8 mouse cellular contexts compared by ENCODE assay signal in genomic region chr1:79439609-79440308, GRCm38 (mm10). TPM values are rescaled to one million over a fixed set of nuclear protein-coding genes. Genes with fewer than 3 reads are reported as not detected.
DNase-seq lines count a peak whose midpoint lies in the region; ATAC-seq and TF ChIP-seq lines count a peak whose summit lies in the region.

Scg2 (minus strand) TSS chr1:79440120.

- no peaks in the 10 kb centered on the region for H3K9me3 ChIP-seq in CH12.LX (replicated peaks; ENCODE audit: low read length)
- no peaks in the 10 kb centered on the region for H3K9me3 ChIP-seq in forebrain, embryonic 13.5 days (replicated peaks)
- no peaks in the 10 kb centered on the region for H3K9me3 ChIP-seq in neural tube, embryonic 12.5 days

- in situ Hi-C loops in CH12.LX (cut with MboI; ENCODE audit: low pct_ligation_motif_present, low pct_unique_long_range_greater_than_20kb, low sequenced_read_pairs): no loop called here

- no peak for TF ChIP-seq EP300 in CH12.LX (IDR thresholded peaks at IDR 0.05; ENCODE audit: low read length)

- no peaks in the 10 kb centered on the region for H3K4me1 ChIP-seq in CH12.LX (ENCODE audit: control insufficient read depth in 1 of 2, insufficient read depth in 2 of 2)
- H3K4me1 ChIP-seq in forebrain, embryonic 13.5 days: peaks cover 3% of the 10 kb centered on the region; the same call in 1 of the 2 replicates
- H3K4me1 ChIP-seq in liver, adult 2 months (ENCODE audit: control insufficient read depth, insufficient read depth, low read length): no peaks in the 10 kb centered on the region
- H3K4me1 ChIP-seq in neural tube, embryonic 12.5 days: no peaks in the 10 kb centered on the region

- no peak for TF ChIP-seq POLR2A in CH12.LX (IDR thresholded peaks at IDR 0.05; ENCODE audit: low read depth, low read length)
- no peak for TF ChIP-seq POLR2A in liver, adult 2 months (IDR thresholded peaks at IDR 0.05; ENCODE audit: extremely low read depth, insufficient read depth, low read length)

- H3K36me3 ChIP-seq in CH12.LX (replicated peaks in 1 of 2; ENCODE audit: control insufficient read depth in 1 of 2, insufficient read depth in 1 of 2, low read length in 1 of 2): no peaks in the 10 kb centered on the region
- H3K36me3 ChIP-seq in forebrain, embryonic 13.5 days (ENCODE audit: poor library complexity, severe bottlenecking): no peaks in the 10 kb centered on the region
- H3K36me3 ChIP-seq in liver, adult 2 months (ENCODE audit: control insufficient read depth, insufficient read depth, low read length): no peaks in the 10 kb centered on the region
- no peaks in the 10 kb centered on the region for H3K36me3 ChIP-seq in neural tube, embryonic 12.5 days

- H3K9ac ChIP-seq in CH12.LX (ENCODE audit: insufficient read depth, low read depth): no peak within 1 kb of the TSS
- peak within 1 kb of the TSS; percentile 57 for H3K9ac ChIP-seq in forebrain, embryonic 13.5 days
- H3K9ac ChIP-seq in liver, adult 2 months (ENCODE audit: low read depth, low read length): no peak within 1 kb of the TSS
- H3K9ac ChIP-seq in neural tube, embryonic 12.5 days: no peak within 1 kb of the TSS

- no peak within 1 kb of the TSS for H3K4me3 ChIP-seq in CH12.LX (replicated peaks in 1 of 3; ENCODE audit: low read depth in 2 of 3, low read length in 2 of 3, poor library complexity in 1 of 3)
- H3K4me3 ChIP-seq in forebrain, embryonic 13.5 days: peak within 1 kb of the TSS; percentile 38
- no peak within 1 kb of the TSS for H3K4me3 ChIP-seq in liver, adult 2 months (ENCODE audit: insufficient read depth, low read depth, low read length)
- H3K4me3 ChIP-seq in neural tube, embryonic 12.5 days: peak within 1 kb of the TSS; percentile 27

- WGBS in forebrain, embryonic 13.5 days: 13% methylated on average over 22 of the region's 22 CpGs
- WGBS in liver, adult 2 months: 17% methylated on average over 22 of the region's 22 CpGs
- WGBS in neural tube, embryonic 12.5 days: 13% methylated on average over 22 of the region's 22 CpGs

- no peak within 1 kb of the TSS for H3K4me2 ChIP-seq in CH12.LX (ENCODE audit: insufficient read depth, low read depth, poor library complexity, severe bottlenecking)
- peak within 1 kb of the TSS; percentile 58 for H3K4me2 ChIP-seq in forebrain, embryonic 13.5 days
- H3K4me2 ChIP-seq in neural tube, embryonic 12.5 days (replicated peaks): peak within 1 kb of the TSS; percentile 55

- H3K79me2 ChIP-seq in CH12.LX (replicated peaks; ENCODE audit: control insufficient read depth, extremely low read depth, insufficient read depth, poor library complexity, severe bottlenecking): no peaks in the 10 kb centered on the region
- no peaks in the 10 kb centered on the region for H3K79me2 ChIP-seq in liver, adult 2 months (ENCODE audit: control insufficient read depth, insufficient read depth, low read length)

- dilution Hi-C loops in CH12.LX (cut with MboI; ENCODE audit: extremely low pct_ligation_motif_present, extremely low pct_unique_long_range_greater_than_20kb, low sequenced_read_pairs): no loop called here

- peak; percentile 98 for ATAC-seq in forebrain, embryonic 13.5 days
- ATAC-seq in neural tube, embryonic 12.5 days (ENCODE audit: low FRiP score, low read depth): peak; percentile 95

- peak; percentile 37; the same call in 1 of the 2 replicates for TF ChIP-seq RAD21 in CH12.LX (IDR thresholded peaks at IDR 0.05; ENCODE audit: low read depth, low read length)

- DNase-seq in CH12.LX (ENCODE audit: extremely low read depth): peak; percentile 51
- peak; percentile 8 for DNase-seq in c-Kit-positive CD71-positive TER-119-positive erythroid progenitor cells, embryonic 14.5 days (ENCODE audit: low spot score)
- DNase-seq in heart, postnatal 10 days: peak; percentile 88 to 89
- DNase-seq in kidney, postnatal 14 days: peak; percentile 88
- peak; percentile 23 for DNase-seq in liver, adult 2 months (ENCODE audit: extremely low read depth, low read depth, low spot score)
- peak; percentile 12 for DNase-seq in thymus, postnatal 25 days

- no peaks in the 10 kb centered on the region for H3K27me3 ChIP-seq in CH12.LX (replicated peaks)
- no peaks in the 10 kb centered on the region for H3K27me3 ChIP-seq in forebrain, embryonic 13.5 days
- no peaks in the 10 kb centered on the region for H3K27me3 ChIP-seq in liver, adult 2 months (ENCODE audit: control insufficient read depth, insufficient read depth, low read length)
- no peaks in the 10 kb centered on the region for H3K27me3 ChIP-seq in neural tube, embryonic 12.5 days (replicated peaks)

- TF ChIP-seq CTCF in CH12.LX (conservative IDR thresholded peaks at IDR 0.05 in 1 of 2, IDR thresholded peaks at IDR 0.05 in 1 of 2; ENCODE audit: low read depth in 2 of 2, low read length in 2 of 2): peak in 1 of 2 experiments; percentile 41; a peak in 2 of 4 replicates
- 0 out of 2 replicates have a peak, but pooled peaks have one; percentile 1 for TF ChIP-seq CTCF in liver, adult 2 months (IDR thresholded peaks at IDR 0.05; ENCODE audit: low read depth, low read length)

- intact Hi-C loops in heart, postnatal 10 days (cut with DNase I): loop anchor here (5.0 kb wide), 1 partner anchor 717 kb away; no protein-coding TSS in a partner anchor

- H3K27ac ChIP-seq in CH12.LX (ENCODE audit: insufficient read depth, low read depth): no peak within 1 kb of the TSS
- 0 out of 2 replicates have a peak within 1 kb of the TSS, but pooled peaks have one; percentile 14 for H3K27ac ChIP-seq in forebrain, embryonic 13.5 days
- H3K27ac ChIP-seq in liver, adult 2 months (replicated peaks; ENCODE audit: insufficient read depth, low read depth, low read length): no peak within 1 kb of the TSS
- no peak within 1 kb of the TSS for H3K27ac ChIP-seq in neural tube, embryonic 12.5 days

TF ChIP-seq in CH12.LX, 34 proteins besides CTCF, POLR2A, EP300 and RAD21:
- no peak for TF ChIP-seq MYC (IDR thresholded peaks at IDR 0.05; ENCODE audit: low read depth, low read length)
- no peak for TF ChIP-seq USF1 (IDR thresholded peaks at IDR 0.05; ENCODE audit: low read depth, low read length)
- TF ChIP-seq KAT2A (IDR thresholded peaks at IDR 0.05; ENCODE audit: insufficient replicate concordance, low read length): no peak
- no peak for TF ChIP-seq MEF2A (IDR thresholded peaks at IDR 0.05; ENCODE audit: borderline replicate concordance, low read depth, low read length)
- TF ChIP-seq HCFC1 (IDR thresholded peaks at IDR 0.05; ENCODE audit: low read depth, low read length): no peak
- TF ChIP-seq GABPA (IDR thresholded peaks at IDR 0.05; ENCODE audit: insufficient replicate concordance, low read depth, low read length): no peak
- TF ChIP-seq NRF1 (IDR thresholded peaks at IDR 0.05; ENCODE audit: low read depth, low read length): no peak
- TF ChIP-seq ZMIZ1 (IDR thresholded peaks at IDR 0.05; ENCODE audit: low read depth, low read length): no peak
- TF ChIP-seq USF2 (conservative IDR thresholded peaks at IDR 0.05; ENCODE audit: low read depth, low read length): no peak
- 0 out of 2 replicates have a peak, but pooled peaks have one; percentile 20 for TF ChIP-seq JUN (IDR thresholded peaks at IDR 0.05; ENCODE audit: insufficient read depth, low read depth, low read length)
- TF ChIP-seq MXI1 (IDR thresholded peaks at IDR 0.05; ENCODE audit: low read depth, low read length): peak; percentile 51; the same call in 1 of the 2 replicates
- TF ChIP-seq TBP (conservative IDR thresholded peaks at IDR 0.05; ENCODE audit: low read depth, low read length): no peak
- 0 out of 2 replicates have a peak, but pooled peaks have one; percentile 67 for TF ChIP-seq SIN3A (IDR thresholded peaks at IDR 0.05; ENCODE audit: low read length)
- TF ChIP-seq ZNF384 (IDR thresholded peaks at IDR 0.05; ENCODE audit: low read depth, low read length): peak; percentile 26; the same call in 1 of the 2 replicates
- TF ChIP-seq BHLHE40 (IDR thresholded peaks at IDR 0.05; ENCODE audit: low read depth, low read length): no peak
- no peak for TF ChIP-seq CHD2 (IDR thresholded peaks at IDR 0.05; ENCODE audit: low read length)

RNA-seq across cellular contexts. Expression of gene Scg2, which starts in this region (rescaled TPM):
- total RNA-seq in CH12.LX (2012; rRNA removed) (not detected in 2 replicates), CH12.LX (2014; rRNA removed) (not detected in 2 replicates)
- polyA plus RNA-seq in CH12.LX (2012; ENCODE audit: insufficient read length, low read depth): not detected in 2 replicates
- polyA plus RNA-seq in forebrain, embryonic 13.5 days (2015; fragmentation: Nextera tagmentation; extraction: Ambion mirVana): 21.5 and 30.0 TPM in 2 replicates
- not detected for total RNA-seq in heart, postnatal 10 days (2021)
- total RNA-seq in liver, adult 2 months (2014; rRNA removed): 1.7 TPM in 1 of 2 replicates, not detected in the other
- not detected in 2 replicates for polyA plus RNA-seq in liver, adult 2 months (2012; rRNA removed)
- polyA plus RNA-seq in neural tube, embryonic 12.5 days (2016; fragmentation: Nextera tagmentation; extraction: Ambion mirVana): 16.8 and 20.7 TPM in 2 replicates

Comparison
In these comparisons a context has a peak if more than half of its experiments do, and no peak if none do; other contexts are left out.
1. RNA of gene Scg2 (polyA plus RNA-seq): 21.5 to 30.0 TPM in forebrain, embryonic 13.5 days and 16.8 to 20.7 TPM in neural tube, embryonic 12.5 days; not detected in CH12.LX and not detected in liver, adult 2 months; every median in the first group is over 10 times any median in the second.
2. Peak in DNase-seq in CH12.LX; RNA of the gene not detected or under 1 TPM.
3. Peak in DNase-seq in heart, postnatal 10 days; RNA of the gene not detected or under 1 TPM.
4. DNase-seq: peak in every context shown above with its lines; median percentile 88 in heart, postnatal 10 days; 88 in kidney, postnatal 14 days; 51 in CH12.LX; 23 in liver, adult 2 months; 12 in thymus, postnatal 25 days; 8 in c-Kit-positive CD71-positive TER-119-positive erythroid progenitor cells, embryonic 14.5 days.
5. H3K4me3 ChIP-seq: peak in forebrain, embryonic 13.5 days (single experiment) and neural tube, embryonic 12.5 days (single experiment); none in CH12.LX (0 of 3) and liver, adult 2 months (single experiment).